Mouse (Mus musculus) retina, embryonic 14.5 days (tissue): ENCODE data around the gene Gm11213.
A peak's percentile ranks its signal among the peaks of the same experiment; 100 is the strongest.

Experiments
- DNase-seq: peaks from one replicate; pipeline ENCODE4 v3.0.0-alpha.2; 2015; ENCODE audit warnings: low spot score

Gm11213 gene

GRCm38 (mm10) chr4:63604945-63605344, at the start of gene Gm11213:
Gene Gm11213, minus strand, starts transcription at chr4:63605261.
- DNase-seq: no peak

- no peak for DNase-seq
These were observed 49.3 kb upstream of the Gm11213 start for GRCm38 (mm10) chr4:63654381-63654780.

- DNase-seq: no peak
These were observed 39.1 kb upstream of the Gm11213 start for GRCm38 (mm10) chr4:63643956-63644726.

- DNase-seq: no peak
These were observed 34.8 kb upstream of the Gm11213 start for GRCm38 (mm10) chr4:63639842-63640241.

GRCm38 (mm10) chr4:63638603-63639002, 33.5 kb upstream of the Gm11213 start:
- DNase-seq: no peak

GRCm38 (mm10) chr4:63633181-63633580, 28.1 kb upstream of the Gm11213 start:
- DNase-seq: no peak

- no peak for DNase-seq
These were observed 22.1 kb upstream of the Gm11213 start for GRCm38 (mm10) chr4:63627111-63627510.

GRCm38 (mm10) chr4:63625563-63626080, 20.6 kb upstream of the Gm11213 start:
- no peak for DNase-seq

GRCm38 (mm10) chr4:63622378-63622835, 17.3 kb upstream of the Gm11213 start, which contains the start of gene Tex48:
Gene Tex48, minus strand, starts transcription at chr4:63622428.
- DNase-seq: peak; percentile 64

GRCm38 (mm10) chr4:63621861-63622260, 16.8 kb upstream of the Gm11213 start:
- DNase-seq: no peak

GRCm38 (mm10) chr4:63608391-63608790, 3.3 kb upstream of the Gm11213 start:
- no peak for DNase-seq

GRCm38 (mm10) chr4:63605968-63606367, 907 bp upstream of the Gm11213 start:
- DNase-seq: no peak

- peak; percentile 5 for DNase-seq
These were observed 484 bp upstream of the Gm11213 start for GRCm38 (mm10) chr4:63605545-63605944.

GRCm38 (mm10) chr4:63601263-63601662, 3.8 kb downstream of the Gm11213 start:
- no peak for DNase-seq

GRCm38 (mm10) chr4:63600786-63601185, 4.3 kb downstream of the Gm11213 start:
- DNase-seq: no peak

GRCm38 (mm10) chr4:63596010-63596409, 9.1 kb downstream of the Gm11213 start:
- DNase-seq: no peak

- no peak for DNase-seq
These were observed 9.8 kb downstream of the Gm11213 start for GRCm38 (mm10) chr4:63595259-63595658.

GRCm38 (mm10) chr4:63594459-63595110, 10.5 kb downstream of the Gm11213 start:
- no peak for DNase-seq

GRCm38 (mm10) chr4:63590538-63590937, 14.5 kb downstream of the Gm11213 start:
- DNase-seq: no peak

GRCm38 (mm10) chr4:63589987-63590386, 15.1 kb downstream of the Gm11213 start:
- DNase-seq: no peak

GRCm38 (mm10) chr4:63586240-63586639, 18.8 kb downstream of the Gm11213 start:
- DNase-seq: no peak

- no peak for DNase-seq
These were observed 19.8 kb downstream of the Gm11213 start for GRCm38 (mm10) chr4:63585216-63585615.

- DNase-seq: no peak
These were observed 22.5 kb downstream of the Gm11213 start for GRCm38 (mm10) chr4:63582580-63582979.
